Mouse (Mus musculus) kidney, embryonic 16.5 days (tissue): ENCODE data around the gene Tspan18. TPM values are rescaled to one million over a fixed set of nuclear protein-coding genes. Genes with fewer than 3 reads are reported as not detected.
A peak's percentile ranks its signal among the peaks of the same experiment; 100 is the strongest.

Source experiments
- ATAC-seq: fragments of 200-750 bp; cut with Nextera tagmentation; 2 replicates; pipeline ENCODE4 v1.8.0; 2017; ENCODE audit warnings: moderate TSS enrichment; ENCODE audit not compliant: low FRiP score, low TSS enrichment
- H3K27ac ChIP-seq: fragments of 300-500 bp; sonication (generic); 2 replicates; pipeline ENCODE4 v1.5.1; 2014; ENCODE audit warnings: low read length
- H3K27me3 ChIP-seq: fragments of 300-500 bp; sonication (generic); 2 replicates; pipeline ENCODE4 v1.6.1; 2014; ENCODE audit warnings: low read length, control low read depth, mixed read lengths; ENCODE audit not compliant: insufficient read depth
- H3K36me3 ChIP-seq: fragments of 300-500 bp; sonication (generic); 2 replicates; pipeline ENCODE4 v1.6.1; 2014; ENCODE audit warnings: low read length, control low read depth, mixed read lengths; ENCODE audit not compliant: insufficient read depth
- H3K4me1 ChIP-seq: fragments of 300-500 bp; sonication (generic); 2 replicates; pipeline ENCODE4 v1.6.1; 2014; ENCODE audit warnings: low read length, control low read depth, mixed read lengths; ENCODE audit not compliant: insufficient read depth
- H3K4me2 ChIP-seq: fragments of 300-500 bp; sonication (generic); replicated peaks from 2 replicates; pipeline ENCODE4 v1.6.1; 2014; ENCODE audit warnings: low read depth, low read length
- H3K4me3 ChIP-seq: fragments of 300-500 bp; sonication (generic); 2 replicates; pipeline ENCODE4 v1.5.1; 2014; ENCODE audit warnings: mild to moderate bottlenecking, low read length
- H3K9ac ChIP-seq: fragments of 300-500 bp; sonication (generic); replicated peaks from 2 replicates; pipeline ENCODE4 v1.6.1; 2014; ENCODE audit warnings: low read length
- H3K9me3 ChIP-seq: fragments of 300-500 bp; sonication (generic); 2 replicates; pipeline ENCODE4 v1.6.1; 2016; ENCODE audit warnings: low read length, control low read depth
- WGBS: fragments of 180-500 bp; shearing (Covaris S2); extraction: QIAGEN DNeasy Blood & Tissue Kit; methylation state at CpG from one replicate; pipeline ENCODE4 v1.1.7; 2014; 5-methylcytosine and 5-hydroxymethylcytosine counted together
- polyA plus RNA-seq: library from polyadenylated mRNA; unstranded; fragments of >200 nt; fragmentation: Nextera tagmentation; extraction: Ambion mirVana; gene quantifications from 2 replicates; pipeline ENCODE4 v1.2.1, GENCODE M21; 2015

Tspan18 gene
- 35.0 and 47.0 TPM in 2 replicates for polyA plus RNA-seq

DNA sequence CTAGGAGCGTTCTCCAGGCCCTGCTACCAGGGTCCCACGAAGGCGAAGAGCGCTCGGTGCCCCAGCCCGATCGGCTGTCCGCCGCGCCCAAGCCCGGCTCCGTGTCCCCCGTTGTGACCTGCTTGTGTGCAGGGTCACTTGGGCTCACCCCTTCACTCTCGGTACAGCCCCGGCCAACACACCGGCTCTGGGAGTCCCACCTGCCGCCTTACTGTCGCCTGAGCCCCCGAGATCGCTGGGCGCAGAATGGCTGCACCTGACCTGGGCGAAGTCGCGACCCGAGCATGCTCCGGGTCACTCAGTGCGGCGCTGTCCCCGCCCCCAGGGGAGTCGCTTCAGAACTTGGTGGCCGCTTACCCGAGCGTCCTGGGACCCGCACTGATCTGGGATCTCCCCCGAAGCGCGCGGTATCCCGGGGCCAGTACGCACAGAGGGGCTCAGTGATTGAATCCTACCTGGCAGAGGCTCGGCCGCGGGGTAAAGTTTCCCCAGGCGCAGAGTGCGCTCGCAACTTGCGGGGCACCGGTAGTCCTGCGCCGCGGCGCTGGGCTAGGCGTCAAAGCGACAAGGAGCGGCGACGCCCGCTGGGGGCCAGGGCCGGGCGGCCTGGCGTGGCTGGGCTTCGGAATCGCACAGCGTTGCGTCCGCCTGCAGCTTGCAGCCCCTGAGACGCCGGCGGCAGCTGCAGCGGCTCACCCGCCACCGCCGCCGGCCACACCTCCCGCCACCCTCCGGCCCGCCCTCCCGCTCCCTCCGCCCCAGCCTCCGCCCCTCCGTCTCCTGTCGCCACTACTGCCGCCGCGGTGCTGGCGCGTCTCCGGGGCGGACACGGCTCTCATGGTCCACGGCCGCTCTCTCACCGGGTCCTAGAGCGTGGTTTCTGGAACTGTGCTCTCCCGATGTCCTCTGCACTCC, at the start of gene Tspan18:
Gene Tspan18 (minus strand): TSS at position 689 of the 915 bp plus-strand sequence.
- Histone ChIP-seq H3K9ac (peak within 1 kb of the TSS; percentile 83), H3K4me2 (peak within 1 kb of the TSS; percentile 92), H3K4me3 (peak within 1 kb of the TSS; percentile 75), H3K4me1 (peaks cover 36% of the 10 kb centered on the region), H3K36me3 (no peaks in the 10 kb centered on the region), H3K27ac (peak within 1 kb of the TSS; percentile 86), H3K9me3 (peaks cover 5% of the 10 kb centered on the region; the same call in 1 of the 2 replicates), H3K27me3 (no peaks in the 10 kb centered on the region)
- WGBS, result under 1% methylated on average over 89 of the region's 95 CpGs
- ATAC-seq, result peak; percentile 92

DNA sequence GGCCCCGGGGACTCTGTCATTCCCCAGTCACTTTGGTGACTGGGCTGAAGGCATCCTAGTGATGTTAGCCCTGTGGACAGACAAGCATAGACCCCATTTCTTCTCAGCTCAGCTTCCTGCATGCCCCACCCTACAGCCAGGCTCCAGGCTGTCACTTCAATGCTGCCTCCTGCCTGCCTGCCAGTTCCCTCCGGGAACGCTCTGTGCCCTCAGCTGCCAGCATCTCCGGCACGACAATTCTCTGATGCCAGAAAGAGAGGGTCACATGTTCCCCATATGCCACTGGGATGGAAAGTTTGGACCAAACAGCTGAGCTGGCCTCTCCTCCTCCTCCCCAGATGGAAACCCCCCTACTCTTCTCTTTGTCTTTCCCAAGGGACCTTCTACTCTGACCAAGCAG, 49.5 kb upstream of the Tspan18 start:
- H3K36me3 ChIP-seq, result no peaks in the 10 kb centered on the region
- H3K4me1 ChIP-seq, result 0 out of 2 replicates have a peak, but pooled peaks cover 5% of the 10 kb centered on the region
- no peak overlapping the region for H3K9ac ChIP-seq
- H3K4me3 ChIP-seq, result no peak overlapping the region
- WGBS, result 88% methylated on average over 5 of the region's 5 CpGs
- H3K9me3 ChIP-seq, result no peaks in the 10 kb centered on the region
- no peaks in the 10 kb centered on the region for H3K27me3 ChIP-seq
- H3K4me2 ChIP-seq, result no peak overlapping the region
- ATAC-seq, result no peak
- H3K27ac ChIP-seq, result no peak overlapping the region

DNA sequence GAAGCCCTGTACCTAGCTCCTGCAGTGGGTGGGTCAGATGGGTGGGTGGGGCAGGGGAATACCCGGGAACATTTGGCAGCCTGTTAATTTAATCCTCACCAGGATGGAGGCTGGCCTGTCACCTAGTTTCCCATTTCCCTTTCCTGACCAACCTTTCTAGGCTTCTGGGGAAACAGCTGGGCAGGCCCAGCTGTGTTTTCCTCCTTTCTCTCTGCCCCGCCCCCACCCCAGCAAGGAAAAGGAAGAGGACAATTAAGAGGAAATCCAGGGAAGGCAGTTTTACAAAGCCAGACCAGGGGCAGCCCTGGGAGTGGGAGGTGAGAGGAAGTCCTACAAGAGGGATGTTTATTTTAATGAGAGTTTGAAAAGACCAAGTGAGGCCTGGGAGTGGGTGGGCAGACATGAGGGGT, 46.4 kb upstream of the Tspan18 start:
- 24% methylated on average over 2 of the region's 2 CpGs for WGBS
- Histone ChIP-seq H3K27ac (peak overlapping the region; percentile 35; the same call in 1 of the 2 replicates), H3K9me3 (peaks cover 4% of the 10 kb centered on the region; the same call in 1 of the 2 replicates), H3K36me3 (no peaks in the 10 kb centered on the region), H3K4me3 (no peak overlapping the region), H3K4me1 (0 out of 2 replicates have a peak, but pooled peaks cover 5% of the 10 kb centered on the region), H3K27me3 (no peaks in the 10 kb centered on the region), H3K4me2 (no peak overlapping the region), H3K9ac (no peak overlapping the region)
- ATAC-seq, result peak; percentile 49

DNA sequence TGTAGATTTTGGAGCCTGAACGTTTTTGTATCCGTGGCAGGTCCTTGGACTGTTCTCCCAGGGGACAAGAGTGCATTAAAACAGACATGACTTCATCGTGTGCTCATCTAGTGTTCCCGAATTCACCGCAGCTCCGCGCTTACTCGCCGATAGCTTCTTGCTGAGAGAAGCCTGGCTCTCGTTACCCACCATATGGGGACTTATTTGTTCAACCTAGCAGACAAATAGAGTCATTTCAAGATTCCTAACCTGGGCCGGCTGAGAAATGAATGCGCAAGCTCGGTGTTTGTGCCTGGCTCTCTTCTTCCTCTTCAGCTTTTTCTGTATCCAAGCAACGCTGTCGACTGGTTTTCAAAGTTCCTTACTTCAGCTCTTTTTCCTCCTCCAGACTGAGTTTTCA, 43.5 kb upstream of the Tspan18 start:
- H3K4me1 ChIP-seq, result 0 out of 2 replicates have a peak, but pooled peaks cover 5% of the 10 kb centered on the region
- H3K4me2 ChIP-seq, result no peak overlapping the region
- peaks cover 4% of the 10 kb centered on the region; the same call in 1 of the 2 replicates for H3K9me3 ChIP-seq
- WGBS, result 67% methylated on average over 15 of the region's 15 CpGs
- H3K27ac ChIP-seq, result no peak overlapping the region
- ATAC-seq, result no peak
- no peak overlapping the region for H3K4me3 ChIP-seq
- H3K9ac ChIP-seq, result no peak overlapping the region
- no peaks in the 10 kb centered on the region for H3K27me3 ChIP-seq
- H3K36me3 ChIP-seq, result no peaks in the 10 kb centered on the region

DNA sequence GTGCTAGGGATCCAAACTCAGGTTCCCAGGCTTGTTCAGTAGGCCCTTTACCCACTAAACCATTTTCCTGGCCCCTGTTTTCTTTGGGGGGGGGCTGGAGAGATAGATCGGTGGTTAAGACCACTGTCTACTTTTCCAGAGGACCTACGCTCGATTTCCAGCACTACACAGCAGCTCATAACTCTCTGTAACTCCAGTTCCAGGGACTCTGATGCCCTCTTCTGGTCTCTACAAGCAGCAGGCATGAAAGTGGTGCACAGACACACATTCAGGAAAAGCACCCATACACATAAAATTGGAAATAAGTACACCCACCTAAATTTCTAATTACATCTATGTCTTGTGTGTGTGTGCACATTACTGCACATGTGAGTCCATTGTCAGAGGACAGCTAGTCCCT, 42.9 kb upstream of the Tspan18 start:
- no peak overlapping the region for H3K4me3 ChIP-seq
- no peaks in the 10 kb centered on the region for H3K27me3 ChIP-seq
- H3K4me2 ChIP-seq, result no peak overlapping the region
- no peak overlapping the region for H3K27ac ChIP-seq
- no peak overlapping the region for H3K9ac ChIP-seq
- H3K4me1 ChIP-seq, result 0 out of 2 replicates have a peak, but pooled peaks cover 2% of the 10 kb centered on the region
- H3K36me3 ChIP-seq, result no peaks in the 10 kb centered on the region
- peaks cover 4% of the 10 kb centered on the region; the same call in 1 of the 2 replicates for H3K9me3 ChIP-seq
- 94% methylated on average over 3 of the region's 3 CpGs for WGBS
- ATAC-seq, result no peak

DNA sequence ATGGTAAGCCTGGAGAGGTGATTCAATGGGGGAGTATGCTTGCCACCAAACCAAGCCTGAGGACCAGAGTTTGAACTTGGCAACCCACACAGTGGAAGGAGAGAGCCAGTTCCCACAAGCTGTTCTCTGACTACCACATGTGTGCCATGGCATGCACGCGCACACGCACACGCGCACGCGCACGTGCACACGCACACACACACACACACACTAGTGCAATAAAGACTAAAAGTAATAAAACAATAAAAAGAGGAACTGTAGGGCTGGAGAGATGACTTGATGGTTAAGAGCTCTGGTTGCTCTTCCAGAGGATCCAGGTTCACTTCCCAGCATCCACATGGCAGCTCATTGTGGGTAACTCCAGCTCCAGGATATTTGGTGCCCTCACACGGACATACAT, 38.6 kb upstream of the Tspan18 start:
- Histone ChIP-seq H3K27ac (no peak overlapping the region), H3K27me3 (no peaks in the 10 kb centered on the region), H3K9ac (no peak overlapping the region), H3K4me2 (no peak overlapping the region), H3K36me3 (no peaks in the 10 kb centered on the region), H3K4me1 (peaks cover 4% of the 10 kb centered on the region; the same call in 1 of the 2 replicates), H3K4me3 (no peak overlapping the region), H3K9me3 (peaks cover 4% of the 10 kb centered on the region; the same call in 1 of the 2 replicates)
- no peak for ATAC-seq
- WGBS, result 95% methylated on average over 10 of the region's 10 CpGs

DNA sequence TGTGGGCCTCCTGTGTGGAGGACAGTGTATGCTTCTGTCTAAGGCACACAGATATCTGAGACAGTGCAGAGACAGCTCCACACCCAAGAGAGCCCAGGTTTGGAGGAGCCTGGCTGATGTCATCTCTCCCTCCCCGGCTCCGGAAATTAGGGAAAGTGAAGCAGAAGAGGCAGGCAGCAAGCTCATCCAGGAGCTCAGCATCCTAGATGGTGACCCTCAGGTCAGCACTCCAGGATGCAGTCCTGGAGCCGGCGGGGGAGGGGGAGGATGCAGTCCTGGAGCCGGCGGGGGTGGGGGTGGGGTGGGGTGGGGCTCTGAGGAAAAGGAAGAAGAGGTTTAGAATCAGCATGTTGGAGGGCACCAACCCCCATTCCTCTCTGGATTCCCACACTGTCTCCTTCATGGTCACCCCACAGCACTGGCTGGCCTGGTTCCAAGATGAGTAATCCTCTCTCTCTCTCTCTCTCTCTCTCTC, 37.8 kb upstream of the Tspan18 start:
- WGBS, result 26% methylated on average over 3 of the region's 6 CpGs
- H3K36me3 ChIP-seq, result no peaks in the 10 kb centered on the region
- no peak overlapping the region for H3K4me2 ChIP-seq
- peak; percentile 79 for ATAC-seq
- peaks cover 3% of the 10 kb centered on the region; the same call in 1 of the 2 replicates for H3K9me3 ChIP-seq
- H3K27ac ChIP-seq, result peak overlapping the region; percentile 32; the same call in 1 of the 2 replicates
- no peak overlapping the region for H3K9ac ChIP-seq
- no peak overlapping the region for H3K4me3 ChIP-seq
- peaks cover 4% of the 10 kb centered on the region; the same call in 1 of the 2 replicates for H3K4me1 ChIP-seq
- no peaks in the 10 kb centered on the region for H3K27me3 ChIP-seq

DNA sequence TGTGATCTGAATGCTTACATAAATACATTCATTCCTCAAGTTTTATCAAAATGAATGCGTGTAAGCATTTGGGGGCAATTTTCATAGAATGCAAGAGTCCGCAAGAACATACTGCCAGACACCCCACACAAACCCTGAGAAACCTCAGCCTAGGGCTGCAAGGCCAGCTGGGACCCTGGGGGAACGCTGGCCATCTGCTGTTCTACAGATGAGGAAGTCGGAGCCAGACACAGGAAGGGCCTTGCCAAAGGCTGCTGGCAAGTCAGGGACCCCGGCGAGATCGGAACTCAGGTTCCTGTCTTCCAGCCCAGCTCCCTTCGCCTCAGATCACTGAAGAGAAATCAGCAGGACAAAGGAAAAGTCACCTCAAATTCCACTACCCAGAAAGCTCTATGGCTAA, 34.6 kb upstream of the Tspan18 start:
- no peak overlapping the region for H3K4me3 ChIP-seq
- no peaks in the 10 kb centered on the region for H3K36me3 ChIP-seq
- no peak overlapping the region for H3K9ac ChIP-seq
- no peak for ATAC-seq
- no peak overlapping the region for H3K27ac ChIP-seq
- peaks cover 9% of the 10 kb centered on the region; the same call in 1 of the 2 replicates for H3K4me1 ChIP-seq
- no peaks in the 10 kb centered on the region for H3K27me3 ChIP-seq
- no peaks in the 10 kb centered on the region; the same call in 1 of the 2 replicates for H3K9me3 ChIP-seq
- WGBS, result 81% methylated on average over 8 of the region's 8 CpGs
- H3K4me2 ChIP-seq, result no peak overlapping the region

DNA sequence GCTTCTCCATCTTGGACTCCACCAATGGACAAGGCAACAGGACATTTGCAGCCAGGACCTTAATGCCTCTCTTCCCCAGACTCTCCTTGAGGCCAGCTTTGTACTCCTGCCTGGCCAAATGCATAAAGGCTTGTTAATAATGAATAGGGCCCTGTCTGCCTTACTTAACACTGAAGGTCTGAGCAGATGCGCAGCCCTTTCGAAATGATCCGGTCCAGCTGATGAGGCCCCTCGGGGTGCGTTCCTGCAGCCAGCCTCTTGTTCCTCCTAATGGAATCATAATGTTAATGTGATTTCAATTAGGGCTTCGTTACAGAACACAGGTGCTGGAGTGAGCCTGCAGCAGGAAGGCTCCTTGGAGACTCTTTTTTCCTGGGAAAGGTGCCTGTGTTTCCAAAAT, 33.7 kb upstream of the Tspan18 start:
- ATAC-seq, result no peak
- Histone ChIP-seq H3K4me1 (peaks cover 9% of the 10 kb centered on the region; the same call in 1 of the 2 replicates), H3K4me3 (no peak overlapping the region), H3K9ac (no peak overlapping the region), H3K36me3 (no peaks in the 10 kb centered on the region), H3K27me3 (no peaks in the 10 kb centered on the region), H3K9me3 (no peaks in the 10 kb centered on the region; the same call in 1 of the 2 replicates), H3K27ac (no peak overlapping the region), H3K4me2 (no peak overlapping the region)
- WGBS, result 68% methylated on average over 6 of the region's 6 CpGs
